Mouse (Mus musculus) lung, adult 2 months (tissue): ENCODE measurements around the gene Thtpa.

ENCODE experiments used
- CTCF ChIP-seq: fragments of 200-500 bp; IDR thresholded peaks from 2 replicates; pipeline ENCODE4 v1.5.1; 2011; ENCODE audit warnings: mild to moderate bottlenecking, low read length, control low read depth; ENCODE audit not compliant: insufficient read depth
- POLR2A ChIP-seq: fragments of 200-500 bp; IDR thresholded peaks from 2 replicates; pipeline ENCODE4 v1.6.1; 2011; ENCODE audit warnings: low read depth, mild to moderate bottlenecking, control low read depth, low read length, borderline replicate concordance; ENCODE audit errors: extremely low read depth

- TF ChIP-seq CTCF (no peak), POLR2A (peak; percentile 28; the same call in 1 of the 2 replicates)
These were observed 2.5 kb upstream of the Thtpa start, which contains the start of gene Zfhx2 for GRCm38 (mm10) chr14:55092011-55092577.
